Mouse (Mus musculus) adrenal gland (tissue): Measurements from ENCODE around the gene Sh3gl2.

Source experiments
- intact Hi-C: fragments of 180-260 bp; cut with DNase I; formaldehyde crosslinking; loops from one replicate; pipeline ENCODE4 v1.15.1; 2025

Sh3gl2 gene

DNA sequence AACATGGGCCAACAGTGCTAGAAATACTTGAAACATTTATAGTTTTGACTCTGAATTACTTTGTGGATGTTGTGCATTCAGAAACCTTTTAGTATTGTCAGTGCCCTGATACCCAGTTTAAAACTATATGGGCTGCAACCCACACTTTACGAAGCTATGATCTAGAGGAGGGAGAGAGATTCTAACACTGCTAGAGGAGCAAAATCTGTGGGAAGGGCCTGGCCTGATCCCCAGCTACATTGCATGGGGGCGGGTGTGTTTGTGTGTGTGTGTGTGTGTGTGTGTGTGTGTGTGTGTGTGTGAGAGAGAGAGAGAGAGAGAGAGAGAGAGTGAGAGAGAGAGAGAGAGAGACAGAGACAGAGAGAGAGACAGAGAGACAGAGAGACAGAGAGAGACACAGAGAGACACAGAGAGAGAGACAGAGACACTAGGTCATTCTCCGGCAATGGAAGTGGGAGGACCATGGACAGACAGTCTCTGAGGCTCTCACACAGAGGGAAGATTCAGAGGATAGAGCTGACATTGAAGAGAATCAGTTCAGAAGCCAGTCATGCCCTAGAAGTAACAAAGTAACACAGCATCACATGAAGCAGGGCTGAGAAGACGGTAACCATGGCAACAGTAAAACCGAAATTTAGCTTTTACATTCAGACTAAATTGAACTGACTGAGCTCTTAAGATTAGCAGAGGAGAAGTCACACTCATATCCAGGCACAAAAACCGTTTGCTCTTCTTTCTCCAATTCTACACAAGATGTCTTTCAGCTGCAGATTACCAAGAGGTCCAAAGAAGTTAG is 95.9 kb downstream of the Sh3gl2 start:
- intact Hi-C loops, result no loop called here

DNA sequence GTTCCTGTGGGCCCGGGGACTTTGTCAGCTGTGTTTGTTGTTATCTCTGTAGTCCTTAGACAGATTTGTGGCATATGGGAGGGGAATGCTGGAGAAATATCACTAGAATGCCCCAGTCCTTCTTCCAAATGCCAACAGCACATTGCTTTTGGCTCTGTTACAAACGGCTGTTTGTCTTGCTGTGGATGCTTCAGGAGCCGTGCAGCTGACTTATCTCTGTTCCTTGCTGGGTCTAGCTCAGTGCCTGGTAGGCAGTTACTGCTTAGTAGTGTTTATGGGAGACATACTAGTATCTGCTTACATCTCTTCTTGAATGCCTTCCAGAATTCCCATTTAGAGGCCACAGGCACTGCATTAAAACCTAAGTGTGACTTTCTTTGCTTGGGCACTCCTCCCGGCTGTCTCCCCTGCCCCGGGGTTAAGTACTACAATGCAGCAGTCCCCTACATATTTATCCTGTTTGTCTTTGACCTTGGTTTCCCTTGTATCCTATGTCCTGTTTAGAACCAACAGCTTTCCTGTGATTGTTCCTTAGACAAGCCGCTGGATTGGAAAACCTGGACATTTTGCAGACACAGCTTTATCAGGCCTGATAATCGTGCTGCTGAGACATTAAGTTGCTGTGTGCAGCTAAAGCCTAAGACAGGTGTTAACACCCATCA is 101.1 kb downstream of the Sh3gl2 start:
- intact Hi-C loops, result no loop called here

DNA sequence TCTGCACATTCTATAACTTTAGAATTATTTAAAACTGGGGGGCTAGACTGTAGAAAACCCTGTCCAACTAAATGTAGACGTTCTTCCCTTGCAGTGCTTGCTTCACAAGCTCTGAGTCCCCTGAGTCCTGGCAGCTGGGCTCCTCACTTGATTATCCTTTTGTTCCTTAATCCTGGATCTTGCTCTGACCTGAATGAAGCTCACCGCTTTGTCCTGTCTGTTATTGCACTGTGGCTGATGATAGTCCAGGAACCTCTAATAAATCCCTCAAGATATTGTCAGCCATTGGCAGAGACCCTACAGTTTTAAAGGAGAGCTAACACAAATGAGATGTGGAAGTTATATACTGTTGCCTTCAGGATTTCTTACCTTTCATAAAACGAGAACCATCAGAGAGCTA is 114.2 kb downstream of the Sh3gl2 start:
- intact Hi-C loops, result no loop called here

DNA sequence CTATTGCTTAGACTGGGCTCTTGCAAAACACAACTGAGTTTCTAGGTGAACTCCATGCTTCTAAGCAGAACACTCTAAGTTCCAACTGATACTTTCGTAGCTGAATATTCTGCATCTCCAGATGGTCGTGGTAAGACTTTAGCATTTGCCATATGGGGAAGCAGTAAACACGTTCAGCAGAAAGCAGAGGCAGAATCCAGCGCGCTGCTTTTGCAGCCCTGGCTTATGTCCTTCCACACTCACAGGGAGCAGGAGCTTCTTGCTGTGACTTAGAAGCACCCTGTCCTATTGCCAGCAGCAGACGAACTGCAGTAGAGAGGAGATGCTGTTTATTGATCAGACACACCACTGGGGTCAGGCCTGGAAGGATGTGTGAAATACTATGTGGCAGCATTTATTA is 120.5 kb downstream of the Sh3gl2 start:
- intact Hi-C loops, result no loop called here

DNA sequence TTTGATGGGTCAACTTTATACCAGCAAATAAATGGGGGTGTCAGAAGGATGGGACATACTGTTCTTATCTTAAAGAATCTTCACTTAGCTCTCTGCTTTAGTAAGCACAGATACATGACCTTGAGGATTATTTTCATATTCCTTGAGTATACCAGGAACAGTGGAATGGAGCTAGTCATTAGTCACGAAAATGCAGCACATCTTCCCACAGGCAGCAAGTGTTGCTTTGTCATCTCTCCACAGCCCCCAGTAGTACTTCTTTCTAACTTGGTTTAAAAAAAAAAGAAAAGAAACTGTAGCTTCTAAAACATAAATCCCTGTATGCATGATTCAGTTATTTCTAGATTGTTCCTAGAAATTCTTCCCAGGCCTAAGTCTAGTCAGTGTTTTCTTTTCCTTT is 121.1 kb downstream of the Sh3gl2 start:
- intact Hi-C loops, result no loop called here

DNA sequence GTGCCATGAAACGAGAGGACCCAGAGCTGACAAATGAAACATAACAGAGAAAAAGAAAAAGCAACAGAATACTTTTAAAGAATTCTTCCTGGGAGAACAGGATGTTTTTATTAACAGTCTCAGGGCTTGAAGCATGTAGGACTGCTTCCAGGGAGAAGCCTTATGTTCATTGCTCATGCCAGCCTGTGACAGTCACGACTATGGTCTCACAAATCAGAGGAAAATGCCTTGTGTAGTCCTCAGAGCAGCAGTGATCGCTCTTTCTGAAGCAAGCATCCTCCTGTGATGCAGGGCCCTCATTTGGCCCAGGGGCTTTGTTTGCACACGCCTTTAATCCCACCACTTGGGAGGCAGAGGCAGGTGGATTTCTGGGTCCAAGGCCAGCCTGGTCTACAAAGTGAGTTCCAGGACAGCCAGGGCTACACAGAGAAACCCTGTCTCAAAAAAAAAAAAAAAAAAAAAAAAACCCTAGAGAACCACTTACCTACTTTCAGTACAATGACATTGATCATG is 129.8 kb downstream of the Sh3gl2 start:
- intact Hi-C loops, result no loop called here

DNA sequence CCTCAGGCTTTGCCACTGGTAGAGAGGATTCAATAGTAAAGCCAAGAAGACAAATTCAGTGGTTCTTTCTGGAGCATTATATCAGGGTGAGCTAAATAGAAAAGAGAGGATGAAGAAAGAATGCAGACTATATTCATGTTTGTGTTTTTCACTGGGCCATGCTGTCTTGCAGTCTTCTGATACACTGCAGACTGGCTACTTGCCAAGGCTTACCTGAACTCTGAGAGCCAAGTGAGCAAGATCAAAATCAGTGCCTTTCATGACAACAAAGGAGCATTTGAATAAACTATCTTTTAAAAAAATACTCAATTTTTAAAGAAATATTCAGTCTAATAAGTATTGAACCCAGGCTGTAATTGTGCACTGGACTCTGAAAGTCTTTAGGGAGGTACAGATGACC is 131.4 kb downstream of the Sh3gl2 start:
- intact Hi-C loops, result no loop called here

DNA sequence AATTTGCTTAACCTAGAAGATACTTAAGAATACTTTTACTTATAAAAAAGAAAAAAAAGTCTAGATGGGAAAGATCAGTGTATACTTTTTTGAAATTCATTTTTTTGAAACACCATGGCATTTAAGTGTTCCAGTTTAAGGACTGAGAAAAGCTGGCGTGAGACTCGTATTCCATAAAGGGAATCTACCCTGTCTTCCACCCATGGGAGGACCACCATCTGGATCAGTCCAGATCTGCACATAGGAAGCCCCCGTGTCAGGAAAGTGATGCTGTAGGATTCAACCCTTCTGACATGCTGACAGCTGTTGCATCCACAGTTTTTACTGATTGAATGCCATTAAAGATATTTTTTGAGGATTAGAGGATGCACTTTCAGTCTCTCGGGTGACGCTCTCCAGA is 134.2 kb downstream of the Sh3gl2 start:
- intact Hi-C loops, result no loop called here

DNA sequence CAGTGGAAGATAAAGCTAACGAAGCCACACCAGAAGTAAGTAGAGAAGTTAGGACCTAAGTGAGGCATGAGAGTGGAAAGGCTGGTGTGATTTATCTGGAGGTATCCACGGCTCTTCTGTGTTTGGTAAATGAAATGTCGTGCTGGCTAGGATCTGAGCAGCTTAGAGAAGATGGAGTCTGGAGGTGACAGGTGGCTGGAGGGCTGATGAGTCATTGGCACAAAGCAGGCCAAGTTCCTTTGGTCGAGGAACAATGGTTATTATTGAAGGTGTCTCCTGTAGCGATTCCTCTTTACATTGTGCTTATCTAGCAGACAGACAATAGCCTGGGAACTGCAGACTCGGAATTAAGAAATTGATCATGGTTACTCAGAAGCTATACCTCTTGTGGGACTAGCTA is 135.8 kb downstream of the Sh3gl2 start:
- intact Hi-C loops, result no loop called here

DNA sequence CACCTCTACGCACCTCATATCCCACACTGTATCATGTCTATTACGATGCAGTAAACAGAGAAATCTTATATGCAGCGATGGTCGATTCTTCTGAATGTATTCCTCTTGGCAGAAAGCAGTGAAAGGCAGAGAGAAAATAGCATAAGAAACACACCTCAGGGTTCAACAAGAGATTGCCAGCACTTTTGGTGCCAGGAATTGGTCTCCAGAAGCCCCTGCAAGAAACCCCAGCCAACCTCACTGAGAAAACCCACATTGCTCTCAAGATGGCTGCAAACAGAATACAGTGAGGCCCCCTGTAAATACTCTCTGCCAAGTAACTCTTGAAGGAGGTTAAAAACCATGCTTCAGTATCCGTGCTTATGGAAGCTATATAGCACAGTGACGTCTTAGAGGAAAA is 141.0 kb downstream of the Sh3gl2 start:
- intact Hi-C loops, result no loop called here

DNA sequence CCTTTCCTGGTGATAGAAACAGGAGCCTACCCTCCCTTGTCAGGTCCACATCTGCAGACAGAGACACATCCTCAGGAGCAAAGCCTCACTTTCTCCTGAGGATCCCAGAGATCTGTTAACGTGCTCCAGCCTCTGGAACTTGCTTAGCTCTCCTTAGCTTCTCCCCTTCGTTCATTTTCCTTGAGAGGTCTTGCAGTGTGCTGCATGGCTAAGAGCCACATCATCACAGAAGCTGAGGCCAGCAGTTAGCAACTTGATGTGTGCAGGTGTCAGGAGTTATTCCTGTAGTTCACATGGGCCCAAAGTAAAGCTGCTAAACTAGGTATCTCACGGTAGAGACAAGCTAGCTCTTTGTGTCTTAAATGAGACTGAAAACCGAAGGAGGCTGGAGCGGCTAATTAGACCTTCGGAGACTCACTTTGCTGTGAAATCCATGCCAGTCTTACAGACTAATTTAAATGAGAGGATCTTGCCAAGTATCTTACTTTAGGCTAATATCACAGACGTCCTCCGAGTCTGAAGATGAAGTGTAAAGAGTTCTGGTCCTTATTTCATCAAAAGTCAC is 143.2 kb downstream of the Sh3gl2 start:
- intact Hi-C loops, result no loop called here

DNA sequence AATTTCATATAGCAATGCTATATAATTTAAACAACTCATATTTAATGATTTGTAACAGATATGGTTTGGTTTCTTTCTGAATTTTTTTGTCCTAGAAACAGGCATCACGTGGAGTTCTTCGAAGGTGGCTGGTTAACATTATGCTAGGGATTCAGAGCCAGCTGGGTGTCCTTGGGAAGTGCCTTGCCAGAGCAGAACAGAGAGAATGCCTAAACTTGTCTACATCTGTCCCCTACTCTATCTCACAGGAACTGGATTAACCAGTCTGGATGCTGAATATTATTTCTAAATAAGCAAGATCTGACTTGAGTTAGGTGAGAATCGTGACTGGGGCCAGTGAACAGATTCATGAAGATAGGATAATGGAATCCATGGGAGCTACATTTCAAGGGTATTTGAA is 157.7 kb downstream of the Sh3gl2 start:
- intact Hi-C loops, result no loop called here

DNA sequence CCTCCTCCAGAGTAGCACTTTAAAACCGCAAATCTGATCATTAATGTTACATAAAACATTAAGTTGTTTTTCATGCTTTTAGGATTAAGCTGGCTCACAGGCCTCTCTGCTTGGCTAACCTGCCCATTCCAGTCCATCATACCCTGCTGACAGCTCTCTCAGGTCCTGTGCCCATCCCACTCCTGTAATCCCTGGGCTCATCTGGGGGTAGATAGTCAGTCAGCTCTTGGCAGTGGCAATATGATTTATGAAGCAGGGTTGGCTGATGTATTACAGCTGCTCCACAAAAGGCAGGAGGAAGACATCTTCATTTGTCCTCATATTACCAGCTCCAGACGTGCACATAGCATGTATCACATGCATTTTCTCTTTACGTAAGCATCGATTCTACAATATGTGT is 158.3 kb downstream of the Sh3gl2 start:
- intact Hi-C loops, result no loop called here

DNA sequence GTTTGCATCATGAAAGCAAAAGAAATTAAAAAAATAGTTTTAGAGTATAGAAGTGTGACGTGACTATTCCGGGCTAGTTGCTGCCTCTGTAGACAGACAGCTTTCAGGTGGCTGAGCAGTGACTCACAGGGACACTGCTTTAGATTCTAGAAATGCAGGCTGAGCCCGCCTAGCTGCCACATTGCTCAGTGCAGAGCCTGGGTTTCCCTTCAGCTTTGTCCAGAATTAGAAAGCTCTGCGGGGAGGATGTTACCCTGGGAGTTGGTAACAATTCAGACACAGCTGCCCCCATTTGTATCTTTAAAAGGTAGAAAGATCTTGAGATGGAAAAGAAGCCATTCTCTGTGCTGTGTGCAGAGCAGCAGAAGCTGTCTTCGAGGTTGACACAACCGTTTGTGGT is 166.1 kb downstream of the Sh3gl2 start:
- intact Hi-C loops, result no loop called here

DNA sequence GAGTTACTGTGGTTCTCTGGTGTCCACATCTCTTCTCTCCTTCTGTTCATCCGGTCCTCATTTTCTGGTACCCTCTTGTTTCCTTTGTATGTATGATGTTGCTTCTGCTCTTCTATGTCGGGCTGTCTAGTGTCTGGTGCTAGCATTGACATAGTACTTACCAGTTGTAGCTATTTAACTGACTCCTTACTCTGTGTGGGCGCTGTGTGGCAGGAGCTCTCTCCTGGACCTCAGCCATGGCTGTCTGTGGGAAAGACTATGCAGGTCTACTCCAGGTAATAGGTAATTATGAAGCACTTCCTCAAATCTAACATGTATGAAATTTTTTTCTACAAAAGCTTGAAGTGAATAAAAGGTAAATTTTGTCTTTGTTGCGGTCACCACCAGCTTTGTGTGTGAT is 169.9 kb downstream of the Sh3gl2 start:
- intact Hi-C loops, result no loop called here

DNA sequence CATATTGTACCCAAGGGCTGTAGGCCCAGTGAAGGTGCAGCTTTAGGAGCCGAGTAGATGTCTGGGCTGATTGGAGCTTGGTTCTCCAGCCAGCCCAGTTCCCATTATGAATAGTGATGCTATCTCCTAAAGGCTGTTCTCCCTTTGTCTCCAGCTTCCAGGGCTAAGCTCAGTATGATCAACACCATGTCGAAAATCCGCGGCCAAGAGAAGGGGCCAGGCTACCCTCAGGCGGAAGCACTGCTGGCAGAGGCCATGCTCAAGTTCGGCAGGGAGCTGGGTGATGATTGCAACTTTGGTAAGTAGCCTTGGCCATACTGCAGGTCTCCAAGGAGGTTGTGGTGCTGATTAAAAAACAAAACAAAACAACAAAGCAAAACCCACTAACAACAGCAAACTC is 171.3 kb downstream of the Sh3gl2 start:
- intact Hi-C loops, result no loop called here

DNA sequence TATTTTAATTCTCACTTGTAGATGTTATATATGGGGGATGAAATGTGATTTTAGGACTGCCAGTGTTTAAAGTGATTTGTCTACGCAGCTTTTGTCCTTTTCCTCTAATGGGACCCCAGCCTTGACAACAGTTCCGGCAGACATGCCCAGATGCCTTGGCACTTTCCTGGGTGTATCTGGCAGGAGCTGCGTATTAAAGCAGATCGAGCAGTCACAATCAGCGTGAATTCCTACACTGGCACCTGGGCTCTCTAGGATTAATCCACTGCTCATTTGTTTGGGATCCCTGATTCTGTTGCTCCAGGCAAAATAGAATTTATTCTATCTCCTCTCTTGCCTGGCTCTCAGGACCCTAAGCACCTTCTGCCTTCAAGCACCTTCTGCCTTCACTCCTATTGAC is 171.7 kb downstream of the Sh3gl2 start:
- intact Hi-C loops, result no loop called here

DNA sequence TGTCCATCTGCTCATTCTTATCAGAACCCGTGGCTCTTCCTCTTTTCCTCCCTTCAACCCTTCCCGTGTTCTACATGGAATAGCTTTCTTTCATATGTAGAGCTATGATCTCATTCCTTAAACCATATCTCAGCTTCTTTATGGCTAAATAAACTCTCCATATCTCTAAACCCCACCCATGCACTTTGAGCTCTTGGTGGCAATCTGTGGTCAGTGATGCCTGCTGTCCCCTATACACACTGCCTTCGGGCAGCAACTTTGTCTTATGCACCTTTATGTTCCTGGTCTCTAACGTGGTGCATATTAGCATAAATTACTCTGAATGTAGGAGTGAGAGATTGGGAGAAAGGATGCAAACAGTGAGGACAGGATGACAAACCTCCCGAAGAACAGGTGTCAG is 180.3 kb downstream of the Sh3gl2 start:
- intact Hi-C loops, result no loop called here

DNA sequence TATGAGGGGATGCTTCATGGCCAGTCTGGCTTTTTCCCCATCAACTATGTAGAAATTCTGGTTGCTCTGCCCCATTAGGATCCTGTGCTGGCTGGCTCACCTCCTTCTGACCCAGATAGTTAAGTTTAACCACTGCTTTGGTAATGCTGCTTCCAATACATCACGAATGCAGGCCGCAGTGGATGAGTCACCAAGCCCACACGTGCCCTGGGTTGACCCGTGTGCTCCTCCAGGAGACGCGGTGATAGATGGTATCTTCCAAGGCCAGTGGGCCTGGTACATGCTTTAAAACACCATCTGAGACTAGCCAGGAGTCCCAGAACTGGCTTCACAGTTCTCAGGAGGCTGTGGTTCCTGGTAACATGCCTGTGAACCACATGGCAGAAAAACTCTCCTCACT is 182.8 kb downstream of the Sh3gl2 start:
- intact Hi-C loops, result no loop called here

DNA sequence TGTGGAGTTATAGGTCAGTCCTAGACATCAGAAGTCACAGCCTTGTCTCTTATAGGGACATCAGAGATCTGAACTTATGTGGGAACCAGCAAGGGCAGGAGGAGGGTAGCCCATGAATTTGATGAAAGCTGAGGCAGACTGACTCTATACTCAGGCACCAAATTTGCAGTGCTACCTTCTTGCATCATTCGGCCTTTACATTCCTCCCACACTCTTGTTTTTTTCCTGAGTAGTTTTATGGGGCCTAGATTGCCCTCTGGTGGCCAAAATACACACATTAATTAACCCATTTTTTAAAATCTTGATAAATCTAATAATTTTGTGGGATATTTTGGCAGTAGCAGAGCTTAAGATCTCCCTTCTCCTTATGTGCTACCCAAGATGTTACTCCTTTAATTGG is 186.9 kb downstream of the Sh3gl2 start:
- intact Hi-C loops, result loop anchor here (1.0 to 10.0 kb wide), 2 partner anchors 228 to 1163 kb away; partner anchors contain the start of gene Saxo1

DNA sequence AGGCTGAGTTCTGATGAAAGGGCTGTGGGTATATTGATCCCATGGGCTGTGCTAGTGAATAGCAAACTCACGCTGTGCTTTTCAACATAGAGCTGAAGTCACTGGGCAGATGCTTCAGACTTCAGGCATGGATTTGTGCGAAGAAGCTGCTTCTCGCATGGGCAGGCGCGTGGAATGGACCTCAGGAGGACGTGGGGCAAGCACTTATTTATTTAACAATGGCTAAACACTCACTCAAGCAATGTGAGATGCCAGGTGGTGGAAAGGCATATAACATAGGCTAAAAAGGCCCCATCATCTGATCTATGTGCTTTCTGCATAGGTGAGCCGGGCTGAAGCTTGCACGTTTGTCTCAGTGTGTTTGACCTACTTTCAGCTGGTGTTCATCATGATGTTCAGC is 193.8 kb downstream of the Sh3gl2 start:
- intact Hi-C loops, result loop anchor here (10.0 kb wide), 1 partner anchor 1156 kb away; the partner anchor contains the start of gene Saxo1

DNA sequence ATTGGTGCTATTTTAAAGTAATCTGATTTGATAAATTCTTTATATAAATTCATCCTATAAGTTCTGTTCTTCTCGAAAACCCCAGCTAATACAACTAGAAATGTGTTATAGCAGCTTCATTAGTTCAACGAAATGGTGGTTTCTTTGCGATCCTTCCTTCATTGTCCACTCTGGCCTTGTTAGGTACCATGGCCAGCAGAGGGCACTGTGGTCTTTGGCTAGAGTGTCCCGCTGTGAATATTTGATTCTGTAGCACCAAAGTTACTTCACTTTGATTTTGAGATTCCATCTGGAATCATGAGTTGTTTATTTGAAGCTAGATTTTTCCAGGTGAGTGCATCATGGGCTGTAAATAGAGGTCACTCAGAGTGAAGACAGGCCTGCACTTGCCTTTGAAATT is 197.9 kb downstream of the Sh3gl2 start:
- intact Hi-C loops, result loop anchor here (1.0 to 5.0 kb wide), 2 partner anchors 400 to 414 kb away; no protein-coding TSS in a partner anchor
